Mouse (Mus musculus) megakaryocyte, embryonic 14.5 days (primary cell): Measurements from ENCODE around the gene Srsf4. TPM values are rescaled to one million over a fixed set of nuclear protein-coding genes. Genes with fewer than 3 reads are reported as not detected.

Experiments used
- H3K27me3 ChIP-seq: replicated peaks from 2 replicates; pipeline ENCODE3; 2012; ENCODE audit warnings: inconsistent platforms
- H3K36me3 ChIP-seq: replicated peaks from 2 replicates; pipeline ENCODE3; 2012; ENCODE audit warnings: low read length, inconsistent platforms, mixed read lengths
- H3K4me1 ChIP-seq: 2 replicates; pipeline ENCODE4 v1.6.1; 2012; ENCODE audit warnings: inconsistent platforms
- H3K4me3 ChIP-seq: replicated peaks from 2 replicates; pipeline ENCODE3; 2012; ENCODE audit warnings: moderate library complexity, mild to moderate bottlenecking, inconsistent platforms
- H3K9me3 ChIP-seq: 2 replicates; pipeline ENCODE4 v1.6.1; 2012; ENCODE audit warnings: inconsistent platforms
- FLI1 ChIP-seq: IDR thresholded peaks from 2 replicates; pipeline ENCODE4 v1.6.1; 2012; ENCODE audit warnings: low read length, inconsistent platforms, mixed read lengths
- GATA1 ChIP-seq: IDR thresholded peaks from 3 replicates; pipeline ENCODE4 v1.6.1; 2012; ENCODE audit warnings: mixed read lengths, low read length, inconsistent platforms, borderline replicate concordance
- polyA plus RNA-seq: library from polyadenylated mRNA; stranded (reverse); fragments of >175 nt; gene quantifications from 2 replicates; pipeline ENCODE4 v1.2.3, GENCODE M21; 2012; ENCODE audit warnings: low replicate concordance; ENCODE audit not compliant: insufficient read depth

Gene Srsf4
- polyA plus RNA-seq, 1 experiment, result 135 TPM

- Histone ChIP-seq H3K27me3 (no peaks in the 10 kb centered on the region), H3K36me3 (peaks cover 17% of the 10 kb centered on the region), H3K4me3 (peak overlapping the region; percentile 95), H3K4me1 (peaks cover 67% of the 10 kb centered on the region), H3K9me3 (no peaks in the 10 kb centered on the region)
- no peak for TF ChIP-seq GATA1
- no peak for TF ChIP-seq FLI1
These were observed 635 bp upstream of the Srsf4 start for GRCm38 (mm10) chr4:131872672-131873292.

- Histone ChIP-seq H3K4me1 (peaks cover 67% of the 10 kb centered on the region), H3K9me3 (no peaks in the 10 kb centered on the region), H3K4me3 (peak overlapping the region; percentile 95), H3K27me3 (no peaks in the 10 kb centered on the region), H3K36me3 (peaks cover 7% of the 10 kb centered on the region)
- TF ChIP-seq FLI1 (no peak), GATA1 (peak; percentile 41; the same call in 1 of the 3 replicates)
These were observed 736 bp downstream of the Srsf4 start for GRCm38 (mm10) chr4:131874169-131874536.

- Histone ChIP-seq H3K9me3 (no peaks in the 10 kb centered on the region), H3K27me3 (no peaks in the 10 kb centered on the region), H3K4me3 (peak overlapping the region; percentile 95), H3K4me1 (peaks cover 67% of the 10 kb centered on the region), H3K36me3 (peaks cover 2% of the 10 kb centered on the region)
- no peak for TF ChIP-seq GATA1
- no peak for TF ChIP-seq FLI1
These were observed 1.1 kb downstream of the Srsf4 start for GRCm38 (mm10) chr4:131874567-131874966.

GRCm38 (mm10) chr4:131875242-131875641 lies 1.8 kb downstream of the Srsf4 start:
- no peaks in the 10 kb centered on the region for H3K9me3 ChIP-seq
- no peak for TF ChIP-seq FLI1
- no peak for TF ChIP-seq GATA1
- H3K4me1 ChIP-seq, result peaks cover 67% of the 10 kb centered on the region
- H3K4me3 ChIP-seq, result peak overlapping the region; percentile 95
- no peaks in the 10 kb centered on the region for H3K36me3 ChIP-seq
- H3K27me3 ChIP-seq, result no peaks in the 10 kb centered on the region

- Histone ChIP-seq H3K4me1 (peaks cover 74% of the 10 kb centered on the region), H3K36me3 (no peaks in the 10 kb centered on the region), H3K27me3 (no peaks in the 10 kb centered on the region), H3K4me3 (no peak overlapping the region), H3K9me3 (no peaks in the 10 kb centered on the region)
- TF ChIP-seq FLI1 (no peak), GATA1 (no peak)
These were observed 3.4 kb downstream of the Srsf4 start for GRCm38 (mm10) chr4:131876836-131877235.

GRCm38 (mm10) chr4:131879692-131880091 lies 6.3 kb downstream of the Srsf4 start:
- no peaks in the 10 kb centered on the region for H3K9me3 ChIP-seq
- H3K27me3 ChIP-seq, result no peaks in the 10 kb centered on the region
- H3K4me3 ChIP-seq, result no peak overlapping the region
- peaks cover 95% of the 10 kb centered on the region for H3K4me1 ChIP-seq
- peaks cover 14% of the 10 kb centered on the region for H3K36me3 ChIP-seq
- TF ChIP-seq FLI1 (no peak), GATA1 (no peak)

GRCm38 (mm10) chr4:131881306-131881705 lies 7.9 kb downstream of the Srsf4 start:
- Histone ChIP-seq H3K27me3 (no peaks in the 10 kb centered on the region), H3K9me3 (no peaks in the 10 kb centered on the region), H3K4me3 (peak overlapping the region; percentile 50), H3K4me1 (peaks cover 96% of the 10 kb centered on the region), H3K36me3 (peaks cover 30% of the 10 kb centered on the region)
- TF ChIP-seq FLI1 (no peak), GATA1 (no peak)

- Histone ChIP-seq H3K27me3 (no peaks in the 10 kb centered on the region), H3K4me1 (peaks cover 97% of the 10 kb centered on the region), H3K9me3 (no peaks in the 10 kb centered on the region), H3K36me3 (peaks cover 52% of the 10 kb centered on the region), H3K4me3 (no peak overlapping the region)
- TF ChIP-seq FLI1 (no peak), GATA1 (no peak)
These were observed 10.2 kb downstream of the Srsf4 start for GRCm38 (mm10) chr4:131883571-131883970.

- Histone ChIP-seq H3K4me3 (no peak overlapping the region), H3K9me3 (no peaks in the 10 kb centered on the region), H3K36me3 (peaks cover 67% of the 10 kb centered on the region), H3K4me1 (peaks cover 97% of the 10 kb centered on the region), H3K27me3 (no peaks in the 10 kb centered on the region)
- no peak for TF ChIP-seq GATA1
- TF ChIP-seq FLI1, result no peak
These were observed 12.0 kb downstream of the Srsf4 start for GRCm38 (mm10) chr4:131885376-131885775.

- Histone ChIP-seq H3K4me1 (peaks cover 73% of the 10 kb centered on the region), H3K36me3 (peaks cover 93% of the 10 kb centered on the region), H3K4me3 (no peak overlapping the region), H3K9me3 (no peaks in the 10 kb centered on the region), H3K27me3 (no peaks in the 10 kb centered on the region)
- no peak for TF ChIP-seq FLI1
- no peak for TF ChIP-seq GATA1
These were observed 15.1 kb downstream of the Srsf4 start for GRCm38 (mm10) chr4:131888564-131888963.
